Mouse (Mus musculus): ENCODE results near the gene Slc37a4.
"Not testable (repeated sequence)": the region's sequence is repeated elsewhere in the genome, so short reads cannot be mapped to it uniquely, and the experiment has no call there.

The Slc37a4 gene

DNA sequence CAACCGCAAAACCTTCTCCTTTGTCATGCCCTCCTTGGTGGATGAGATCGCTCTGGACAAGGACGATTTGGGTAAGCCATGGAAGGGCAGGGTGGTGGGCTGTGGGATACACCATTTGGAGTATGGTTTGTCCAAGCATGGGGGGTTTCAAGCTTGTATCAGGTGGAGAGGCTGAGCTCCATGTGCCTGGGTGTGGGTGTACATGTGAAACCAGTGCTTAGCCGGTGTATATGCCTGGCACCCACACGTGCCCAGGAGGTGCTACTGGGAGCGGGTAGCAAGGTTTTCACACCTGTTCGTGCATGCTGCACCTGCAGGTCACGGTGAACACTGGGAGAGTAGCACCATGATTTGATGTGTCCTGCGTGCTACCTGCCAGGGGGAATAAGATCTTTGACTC, 1.9 kb downstream of the Slc37a4 start:
- no peak for DNase-seq (ENCODE audit: low spot score in 2 of 2)

DNA sequence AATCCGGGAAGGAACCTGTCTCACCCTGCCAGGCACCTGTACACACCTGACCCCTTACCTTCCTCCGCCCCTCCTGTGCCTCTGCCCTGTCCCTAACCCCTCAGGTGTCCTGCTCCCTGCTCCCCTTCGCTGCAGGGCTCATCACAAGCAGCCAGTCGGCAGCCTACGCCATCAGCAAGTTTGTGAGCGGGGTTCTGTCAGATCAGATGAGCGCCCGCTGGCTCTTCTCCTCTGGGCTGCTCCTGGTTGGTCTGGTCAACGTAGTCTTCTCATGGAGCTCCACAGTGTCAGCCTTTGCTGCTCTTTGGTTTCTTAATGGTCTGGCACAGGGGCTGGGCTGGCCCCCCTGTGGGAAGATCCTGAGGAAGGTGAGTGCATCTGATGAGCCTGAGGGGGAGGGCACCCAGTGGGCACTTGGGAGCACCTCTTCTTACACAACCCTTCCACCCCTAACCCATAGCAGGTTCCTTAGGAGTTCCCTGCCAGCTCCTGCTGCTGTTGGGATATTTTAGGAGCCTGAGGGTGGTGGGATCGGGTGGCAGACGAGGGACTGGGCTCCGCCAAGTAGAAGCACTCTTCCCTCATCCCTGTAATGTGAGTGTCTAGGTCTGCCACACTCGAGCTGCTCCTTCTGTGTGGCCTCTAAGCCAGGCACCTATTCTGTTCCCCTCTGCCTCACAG, 2.6 kb downstream of the Slc37a4 start:
- no peak for DNase-seq (ENCODE audit: low spot score in 2 of 2)

GRCm38 (mm10) chr9:44399795-44400114, 3.1 kb downstream of the Slc37a4 start:
- no peak for DNase-seq (ENCODE audit: low spot score in 2 of 2)

GRCm38 (mm10) chr9:44401081-44401480, 4.4 kb downstream of the Slc37a4 start:
- DNase-seq (ENCODE audit: low spot score in 2 of 2): no peak

- no peak for DNase-seq (ENCODE audit: low spot score in 2 of 2)
Measured at GRCm38 (mm10) chr9:44405011-44405410, 8.4 kb downstream of the Slc37a4 start.

GRCm38 (mm10) chr9:44406906-44407751, 10.5 kb downstream of the Slc37a4 start, which contains the start of the genes Rps25 and Trappc4:
TSS of gene Rps25 (plus strand) at chr9:44407139.
TSS of gene Trappc4 (minus strand) at chr9:44407600.
- peak; percentile 89 to 93 for DNase-seq (ENCODE audit: low spot score in 2 of 2)

DNA sequence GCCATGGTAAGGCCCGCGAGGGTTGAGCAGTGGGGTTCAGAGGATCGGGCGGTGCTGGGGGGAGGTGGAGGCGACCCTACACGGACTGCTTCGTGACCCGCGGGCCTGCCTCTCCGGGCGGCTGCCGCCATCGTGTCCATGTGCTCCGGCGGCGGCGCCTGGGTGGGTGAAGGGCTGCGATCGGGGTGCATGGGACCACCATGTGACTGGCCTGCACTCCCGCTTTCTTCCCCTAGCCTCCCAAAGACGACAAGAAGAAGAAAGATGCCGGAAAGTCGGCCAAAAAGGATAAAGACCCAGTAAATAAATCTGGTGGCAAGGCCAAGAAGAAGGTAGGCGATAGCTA, 11.1 kb downstream of the Slc37a4 start:
- no peak for DNase-seq (ENCODE audit: low spot score in 2 of 2)

- DNase-seq (ENCODE audit: low spot score in 2 of 2): not testable (repeated sequence)
Measured at GRCm38 (mm10) chr9:44408693-44409092, 12.0 kb downstream of the Slc37a4 start.

DNA sequence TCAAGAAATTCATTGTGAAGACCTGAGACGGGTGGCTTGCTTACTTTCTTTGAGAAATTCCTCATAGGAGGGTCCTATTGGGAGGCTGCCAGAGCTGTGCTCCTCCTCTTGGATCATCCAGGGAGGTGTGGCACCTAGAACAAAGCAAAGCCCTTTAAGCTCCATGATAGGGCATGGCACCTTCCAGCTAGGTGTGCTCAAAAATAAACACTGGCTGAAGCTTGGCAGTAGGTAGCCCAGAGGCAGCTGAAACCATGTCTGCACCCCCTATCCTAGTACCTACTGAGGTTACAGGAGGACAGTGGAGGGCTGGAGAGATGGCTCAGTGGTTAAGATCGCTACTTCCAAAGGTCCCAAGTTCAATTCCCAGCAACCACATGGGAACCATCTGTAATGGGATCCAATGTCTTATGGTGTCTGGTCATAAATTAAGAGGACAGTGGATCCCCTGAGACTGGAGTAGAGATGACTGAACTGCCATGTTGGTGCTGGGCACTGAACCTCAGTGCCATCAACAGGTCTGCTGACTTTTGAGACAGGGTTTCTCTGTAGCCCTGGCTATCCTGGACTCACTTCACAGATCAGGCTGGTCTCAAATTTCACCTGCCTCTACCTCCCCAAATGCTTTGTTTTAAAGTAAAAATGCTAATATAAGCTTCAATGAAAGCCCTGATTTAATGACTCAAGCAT, 14.1 kb downstream of the Slc37a4 start:
- DNase-seq (ENCODE audit: low spot score in 2 of 2): no peak

DNA sequence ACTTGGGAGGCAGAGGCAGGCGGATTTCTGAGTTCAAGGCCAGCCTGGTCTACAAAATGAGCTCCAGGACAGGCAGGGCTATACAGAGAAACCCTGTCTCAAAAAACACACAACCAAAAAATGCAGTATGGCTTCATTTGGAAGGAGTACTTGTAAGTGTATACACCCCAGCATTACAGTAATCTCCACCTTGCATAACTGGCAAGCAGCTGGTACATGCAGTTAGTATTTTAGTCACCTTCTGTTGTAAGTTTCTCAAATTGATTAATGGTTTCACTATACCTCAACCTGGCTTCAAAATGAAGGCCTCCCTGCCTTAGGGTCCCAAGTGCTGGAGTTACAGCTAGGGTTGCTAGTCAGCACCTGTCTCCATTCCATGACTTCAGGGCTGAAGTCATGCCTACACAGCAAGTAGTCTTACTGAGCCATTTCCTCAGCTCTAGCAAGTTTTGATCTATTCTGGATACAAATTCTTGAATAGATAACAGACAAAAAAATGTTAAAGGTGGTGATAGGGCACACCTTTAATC, 15.0 kb downstream of the Slc37a4 start:
- DNase-seq (ENCODE audit: low spot score in 2 of 2): no peak

GRCm38 (mm10) chr9:44412306-44412705, 15.7 kb downstream of the Slc37a4 start:
- no peak for DNase-seq (ENCODE audit: low spot score in 2 of 2)

DNA sequence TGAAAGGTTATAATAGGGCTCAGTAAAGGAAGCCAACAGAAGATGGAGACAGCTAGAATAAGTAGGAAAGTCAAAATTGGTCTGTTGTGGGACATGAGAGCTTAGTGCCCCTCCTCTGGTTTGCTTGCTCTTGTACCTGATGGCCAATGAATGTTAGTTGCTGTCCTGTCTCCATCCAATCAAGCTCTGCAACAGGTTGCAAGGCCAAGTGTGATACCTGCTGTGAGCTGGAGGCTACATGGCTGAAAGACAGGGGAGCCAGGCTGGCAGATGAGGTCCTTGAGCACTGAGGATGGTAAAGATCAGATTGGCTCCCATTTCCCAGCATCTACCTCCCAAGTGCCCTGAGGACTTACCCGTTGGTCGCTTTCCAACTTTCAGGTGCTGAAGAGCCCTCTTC, 16.1 kb downstream of the Slc37a4 start:
- DNase-seq (ENCODE audit: low spot score in 2 of 2): no peak

DNA sequence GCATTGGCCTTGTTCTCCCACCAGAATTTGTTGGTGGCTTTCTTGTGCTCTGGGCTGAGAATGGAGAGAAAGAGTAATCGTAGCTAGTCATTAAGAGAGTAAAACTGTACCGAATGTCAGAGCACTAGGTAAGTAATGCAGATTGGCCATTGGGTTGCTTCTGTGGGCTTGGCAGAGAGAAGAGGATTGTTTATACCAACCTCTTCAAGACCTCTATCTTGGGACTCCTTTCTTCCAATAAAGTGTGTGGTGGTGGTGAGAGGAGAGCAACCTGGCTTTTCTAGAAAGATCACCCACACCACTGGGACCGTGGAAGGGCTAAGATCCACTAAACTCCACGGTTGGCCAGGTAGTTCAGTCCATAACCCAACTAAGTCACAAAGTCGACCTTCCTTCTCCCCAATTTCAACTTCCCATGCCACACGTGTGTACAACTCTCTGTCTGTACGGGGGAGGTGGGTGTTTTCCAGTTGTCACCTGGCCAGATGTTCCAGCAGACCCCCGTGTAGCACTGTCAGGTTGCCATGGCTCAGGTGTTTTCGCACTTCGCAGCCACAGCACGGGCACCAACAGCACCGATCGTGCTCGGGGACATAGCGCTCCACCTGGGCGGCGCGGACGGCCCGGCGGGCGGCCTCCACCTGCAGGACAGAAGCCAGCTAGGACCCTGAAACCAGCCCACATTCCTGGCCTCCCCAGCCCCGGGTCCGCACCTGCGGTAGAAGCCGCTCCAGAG, 20.7 kb downstream of the Slc37a4 start:
- DNase-seq (ENCODE audit: low spot score in 2 of 2): no peak

GRCm38 (mm10) chr9:44417892-44418363, 21.3 kb downstream of the Slc37a4 start:
- DNase-seq (ENCODE audit: low spot score in 2 of 2): peak; percentile 95

DNA sequence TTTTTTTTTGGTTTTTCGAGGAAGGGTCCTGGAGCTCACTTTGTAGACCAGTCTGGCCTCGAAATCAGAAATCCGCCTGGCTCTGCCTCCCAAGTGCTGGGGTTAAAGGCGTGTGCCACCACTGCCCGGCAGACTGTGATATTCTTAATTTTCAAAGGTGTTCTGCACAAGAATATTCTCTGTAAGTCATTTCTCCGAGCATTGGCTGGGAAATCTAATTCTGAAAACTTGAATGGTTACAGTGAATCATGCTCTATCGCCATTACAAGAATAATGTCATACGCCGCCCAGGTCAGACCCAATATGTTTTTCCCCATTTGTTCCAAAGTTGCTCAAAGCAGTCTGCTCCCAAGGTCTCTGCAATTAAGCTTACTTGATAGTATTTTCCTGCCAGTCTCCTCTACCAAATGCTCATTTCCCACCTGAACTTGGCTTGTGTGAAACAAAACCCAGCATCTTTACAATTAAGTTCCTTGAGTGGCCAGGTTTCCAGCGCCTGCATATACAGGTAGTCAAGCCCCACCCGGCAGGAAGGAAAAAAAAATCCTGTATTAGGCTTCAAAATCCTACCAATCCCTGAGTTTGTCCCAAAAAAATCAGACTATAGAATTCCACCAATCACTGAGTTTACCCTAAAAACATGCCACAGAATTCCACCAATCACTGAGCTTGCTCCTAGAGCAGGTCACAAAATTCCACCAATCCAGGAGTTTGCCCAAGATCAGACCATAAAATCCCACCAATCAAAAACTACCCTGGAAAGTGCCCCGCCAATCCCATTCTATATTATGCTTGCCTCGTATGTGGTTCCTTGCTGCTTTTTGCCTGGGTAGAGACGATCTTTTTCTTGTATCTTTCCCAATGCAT, 22.1 kb downstream of the Slc37a4 start, which contains the start of gene Ccdc84:
Ccdc84 (minus strand) TSS at position 51 of the 867 bp plus-strand sequence.
- no peak for DNase-seq (ENCODE audit: low spot score in 2 of 2)

DNA sequence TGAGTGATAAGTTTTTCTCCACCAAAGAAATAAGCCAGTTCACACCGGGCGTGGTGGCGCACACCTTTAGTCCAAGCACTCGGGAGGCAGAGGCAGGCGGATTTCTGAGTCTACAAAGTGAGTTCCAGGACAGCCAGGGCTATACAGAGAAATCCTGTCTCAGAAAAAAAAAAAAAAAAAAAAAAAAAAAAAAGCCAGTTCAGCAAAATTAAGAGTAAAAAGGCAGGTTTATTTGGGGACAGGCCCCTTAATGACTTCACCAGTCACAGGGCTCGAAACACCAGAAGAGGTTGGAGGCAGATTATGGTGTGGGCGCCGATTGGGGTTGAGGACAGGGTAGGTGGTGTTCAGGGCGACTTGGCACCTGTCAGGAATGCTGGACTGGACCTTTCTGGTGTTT, 23.1 kb downstream of the Slc37a4 start:
- DNase-seq (ENCODE audit: low spot score in 2 of 2): not testable (repeated sequence)

DNA sequence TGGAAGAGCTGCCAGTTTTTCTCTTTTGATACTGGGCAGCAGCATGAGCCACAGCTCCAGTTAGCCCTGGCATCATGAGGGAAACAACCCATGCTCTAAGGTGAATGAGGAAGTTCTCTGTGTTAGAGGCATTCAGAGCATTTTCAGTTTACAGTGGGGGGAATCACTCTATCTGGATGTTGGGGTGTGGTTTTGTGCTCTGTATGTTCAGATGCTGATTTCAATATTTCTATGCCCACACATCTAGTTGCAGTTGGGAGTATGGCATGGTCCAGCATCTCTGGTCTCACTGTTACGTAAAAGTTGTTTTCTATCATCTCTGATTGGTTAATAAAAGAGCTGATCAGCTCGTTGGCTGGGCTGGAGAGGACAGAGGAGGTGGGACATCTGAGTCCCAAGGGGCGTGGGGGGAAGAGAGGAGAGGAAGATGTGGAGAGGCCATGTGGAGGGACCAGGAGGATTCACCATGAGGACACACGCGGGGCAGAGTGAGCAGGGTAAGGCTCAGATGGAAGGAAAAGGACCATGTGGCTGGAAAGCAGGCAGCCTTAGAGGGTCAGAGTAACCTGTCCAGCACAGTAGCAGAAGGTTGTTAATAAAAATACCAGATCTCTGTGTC, 23.7 kb downstream of the Slc37a4 start:
- no peak for DNase-seq (ENCODE audit: low spot score in 2 of 2)

DNA sequence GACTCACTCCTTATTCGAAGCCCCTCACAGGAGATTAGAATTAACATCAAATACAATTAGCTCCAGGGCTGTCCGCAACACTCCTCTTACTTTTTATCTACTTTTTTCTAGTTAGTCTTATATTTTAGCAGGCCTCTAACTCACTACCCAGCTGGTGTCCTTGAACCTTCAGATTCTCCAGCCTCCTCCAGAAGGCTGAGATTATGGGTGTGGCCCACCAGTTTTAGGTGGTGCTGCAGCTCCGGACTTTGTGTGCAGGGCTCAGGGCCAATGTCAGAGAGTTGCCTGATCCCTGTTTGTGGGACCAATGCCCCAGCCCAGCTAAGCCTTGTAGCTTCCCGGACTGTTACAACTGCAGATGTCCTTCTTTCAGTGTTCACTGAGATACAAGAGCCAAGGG, 26.9 kb downstream of the Slc37a4 start:
- DNase-seq (ENCODE audit: low spot score in 2 of 2): no peak

DNA sequence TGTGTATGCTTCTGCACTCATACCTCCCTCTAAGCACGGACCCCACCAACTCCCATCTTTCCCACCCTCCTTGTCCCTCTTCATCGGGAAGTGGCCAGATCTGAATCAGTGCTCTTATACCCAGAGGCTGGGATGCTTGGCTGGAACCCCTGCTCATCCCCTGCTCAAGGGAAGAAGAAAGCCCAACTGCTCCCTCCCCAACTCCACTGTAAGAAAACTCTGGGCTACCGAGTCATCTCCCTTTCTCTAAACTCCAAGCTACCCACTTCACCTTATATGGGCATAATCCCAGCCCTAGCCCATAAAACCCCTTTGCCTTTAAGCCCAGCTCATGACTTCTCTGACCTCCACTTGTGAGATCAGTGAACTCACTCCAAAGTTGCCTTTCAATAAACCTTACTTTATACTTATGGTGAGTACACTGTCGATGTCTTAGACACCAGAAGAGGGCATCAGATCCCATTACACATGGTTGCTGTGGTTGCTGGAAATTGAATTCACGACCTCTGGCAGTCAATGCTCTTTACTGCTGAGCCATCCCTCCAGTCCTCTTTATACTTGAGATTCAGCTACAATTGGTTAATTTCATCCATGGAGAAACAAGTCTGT, 36.0 kb downstream of the Slc37a4 start:
- DNase-seq (ENCODE audit: low spot score in 2 of 2): no peak

DNA sequence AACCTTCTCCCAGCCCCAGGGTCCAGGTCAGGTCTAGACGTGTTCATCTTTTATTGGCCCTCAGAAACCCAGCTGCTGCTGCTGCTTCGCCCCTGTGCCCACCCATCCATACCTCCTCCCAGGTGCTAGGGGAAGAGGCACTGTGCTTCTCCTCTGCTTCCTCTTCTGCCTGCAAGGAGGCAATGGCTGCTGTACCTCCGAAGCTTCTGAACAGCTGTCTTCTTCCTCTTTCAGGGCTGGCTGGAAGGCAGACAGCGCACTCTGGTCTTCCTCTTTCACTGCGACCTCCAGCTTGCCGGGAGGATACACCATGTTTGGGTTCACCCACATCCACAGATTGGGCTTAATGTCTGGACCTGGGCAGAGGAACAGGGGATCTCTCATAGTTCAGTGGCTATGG, 39.1 kb downstream of the Slc37a4 start:
- DNase-seq (ENCODE audit: low spot score in 2 of 2): peak in 1 of 2 experiments; percentile 48
